Mouse (Mus musculus) E14TG2a.4 (cell line): ENCODE results near the gene Rtn4rl1.

Experiments used
- H3K27me3 ChIP-seq: 2 replicates; pipeline ENCODE4 v1.6.1; 2014; ENCODE audit warnings: low read length, control low read depth; ENCODE audit not compliant: insufficient read depth
- H3K36me3 ChIP-seq: 2 replicates; pipeline ENCODE4 v1.6.1; 2014; ENCODE audit warnings: low read length, control low read depth; ENCODE audit not compliant: insufficient read depth
- H3K4me1 ChIP-seq: replicated peaks from 2 replicates; pipeline ENCODE4 v1.6.1; 2014; ENCODE audit warnings: low read depth, low read length, control low read depth
- H3K4me3 ChIP-seq: replicated peaks from 2 replicates; pipeline ENCODE4 v1.5.1; 2014; ENCODE audit warnings: mild to moderate bottlenecking, low read length
- H3K9me3 ChIP-seq: 2 replicates; pipeline ENCODE4 v1.6.1; 2014; ENCODE audit warnings: low read length, control low read depth
- CTCF ChIP-seq: conservative IDR thresholded peaks from 2 replicates; pipeline ENCODE4 v1.5.1; 2014; ENCODE audit warnings: low read length
- NANOG ChIP-seq: IDR thresholded peaks from 2 replicates; pipeline ENCODE4 v1.6.1; 2014; ENCODE audit warnings: borderline replicate concordance, low read length, mixed read lengths
- POU5F1 ChIP-seq: IDR thresholded peaks from 2 replicates; pipeline ENCODE4 v1.6.1; 2014; ENCODE audit warnings: low read length, borderline replicate concordance

Gene Rtn4rl1

GRCm38 (mm10) chr11:75154053-75154585 is 39.5 kb upstream of the Rtn4rl1 start:
- H3K36me3 ChIP-seq = peaks cover 53% of the 10 kb centered on the region
- H3K9me3 ChIP-seq = no peaks in the 10 kb centered on the region
- no peak overlapping the region for H3K4me3 ChIP-seq
- no peaks in the 10 kb centered on the region for H3K27me3 ChIP-seq
- H3K4me1 ChIP-seq = peaks cover 7% of the 10 kb centered on the region; the same call in 1 of the 2 replicates
- TF ChIP-seq NANOG = no peak
- no peak for TF ChIP-seq POU5F1
- no peak for TF ChIP-seq CTCF

DNA sequence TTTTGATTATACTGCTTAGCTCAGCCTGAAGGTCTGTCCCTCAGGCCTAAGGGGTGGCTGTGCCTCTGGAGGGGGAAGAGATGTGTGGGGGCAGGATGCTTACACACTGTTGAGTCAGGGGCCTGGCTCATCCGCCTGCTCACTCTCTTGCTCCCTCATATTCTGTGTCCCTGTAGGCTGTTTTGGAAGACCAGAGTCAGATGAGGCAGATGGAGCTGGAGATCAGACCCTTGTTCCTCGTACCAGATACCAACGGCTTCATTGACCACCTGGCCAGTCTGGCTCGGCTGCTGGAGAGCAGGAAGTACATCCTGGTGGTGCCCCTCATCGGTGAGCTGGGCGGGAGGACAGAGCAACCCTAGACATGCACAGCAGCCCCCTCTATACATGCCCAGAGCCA is 37.6 kb upstream of the Rtn4rl1 start:
- no peak overlapping the region for H3K4me3 ChIP-seq
- no peak for TF ChIP-seq CTCF
- no peak for TF ChIP-seq NANOG
- no peak for TF ChIP-seq POU5F1
- H3K27me3 ChIP-seq = no peaks in the 10 kb centered on the region
- no peaks in the 10 kb centered on the region for H3K9me3 ChIP-seq
- H3K4me1 ChIP-seq = peaks cover 7% of the 10 kb centered on the region; the same call in 1 of the 2 replicates
- H3K36me3 ChIP-seq = peaks cover 54% of the 10 kb centered on the region

- H3K9me3 ChIP-seq = no peaks in the 10 kb centered on the region
- TF ChIP-seq NANOG (no peak), CTCF (no peak)
- H3K36me3 ChIP-seq = peaks cover 57% of the 10 kb centered on the region
- no peak overlapping the region for H3K4me3 ChIP-seq
- no peaks in the 10 kb centered on the region for H3K27me3 ChIP-seq
- peaks cover 7% of the 10 kb centered on the region; the same call in 1 of the 2 replicates for H3K4me1 ChIP-seq
Measured at GRCm38 (mm10) chr11:75156416-75156815, 37.2 kb upstream of the Rtn4rl1 start.

DNA sequence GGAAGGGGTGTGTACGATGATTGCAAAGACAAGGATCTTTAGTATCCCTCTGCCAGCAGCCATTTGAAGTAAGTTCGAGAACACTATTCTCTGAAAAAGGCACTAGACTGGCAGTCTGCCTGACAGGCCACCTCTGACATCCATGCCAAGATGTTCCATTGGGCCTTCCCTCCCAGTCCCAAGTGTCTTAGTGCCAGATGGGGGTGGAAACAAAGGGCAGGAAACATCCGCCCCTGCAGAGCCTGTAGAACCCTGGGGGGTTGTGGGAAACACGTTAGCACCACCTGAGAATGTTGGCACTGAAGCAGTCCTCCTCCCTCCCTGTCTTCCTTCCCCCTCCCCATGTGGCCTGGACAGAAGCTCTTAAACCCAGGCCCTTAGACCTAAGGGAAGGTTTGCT is 36.5 kb upstream of the Rtn4rl1 start:
- H3K4me3 ChIP-seq = no peak overlapping the region
- TF ChIP-seq POU5F1 = no peak
- TF ChIP-seq CTCF = no peak

GRCm38 (mm10) chr11:75157901-75158300 is 35.7 kb upstream of the Rtn4rl1 start:
- TF ChIP-seq POU5F1 (no peak), NANOG (no peak), CTCF (no peak)
- Histone ChIP-seq H3K9me3 (no peaks in the 10 kb centered on the region), H3K36me3 (peaks cover 63% of the 10 kb centered on the region), H3K27me3 (0 out of 2 replicates have a peak, but pooled peaks cover 2% of the 10 kb centered on the region), H3K4me3 (no peak overlapping the region), H3K4me1 (peaks cover 11% of the 10 kb centered on the region)

More for the DNA sequence above, 36.5 kb upstream of the Rtn4rl1 start:
- Histone ChIP-seq H3K4me1 (peaks cover 7% of the 10 kb centered on the region; the same call in 1 of the 2 replicates), H3K9me3 (no peaks in the 10 kb centered on the region), H3K27me3 (no peaks in the 10 kb centered on the region), H3K36me3 (peaks cover 63% of the 10 kb centered on the region)

GRCm38 (mm10) chr11:75158432-75158831 is 35.2 kb upstream of the Rtn4rl1 start:
- no peak for TF ChIP-seq CTCF
- no peak for TF ChIP-seq POU5F1
- no peak for TF ChIP-seq NANOG
- Histone ChIP-seq H3K27me3 (peaks cover 8% of the 10 kb centered on the region), H3K36me3 (peaks cover 64% of the 10 kb centered on the region)

GRCm38 (mm10) chr11:75159564-75159963 is 34.0 kb upstream of the Rtn4rl1 start:
- no peak overlapping the region for H3K4me3 ChIP-seq
- peaks cover 19% of the 10 kb centered on the region for H3K27me3 ChIP-seq
- peak; percentile 38 for TF ChIP-seq CTCF
- TF ChIP-seq POU5F1 = no peak
- H3K36me3 ChIP-seq = peaks cover 67% of the 10 kb centered on the region
- peaks cover 23% of the 10 kb centered on the region for H3K4me1 ChIP-seq
- no peaks in the 10 kb centered on the region for H3K9me3 ChIP-seq

More at GRCm38 (mm10) chr11:75158432-75158831, 35.2 kb upstream of the Rtn4rl1 start:
- no peaks in the 10 kb centered on the region for H3K9me3 ChIP-seq
- peaks cover 16% of the 10 kb centered on the region for H3K4me1 ChIP-seq
- no peak overlapping the region for H3K4me3 ChIP-seq

DNA sequence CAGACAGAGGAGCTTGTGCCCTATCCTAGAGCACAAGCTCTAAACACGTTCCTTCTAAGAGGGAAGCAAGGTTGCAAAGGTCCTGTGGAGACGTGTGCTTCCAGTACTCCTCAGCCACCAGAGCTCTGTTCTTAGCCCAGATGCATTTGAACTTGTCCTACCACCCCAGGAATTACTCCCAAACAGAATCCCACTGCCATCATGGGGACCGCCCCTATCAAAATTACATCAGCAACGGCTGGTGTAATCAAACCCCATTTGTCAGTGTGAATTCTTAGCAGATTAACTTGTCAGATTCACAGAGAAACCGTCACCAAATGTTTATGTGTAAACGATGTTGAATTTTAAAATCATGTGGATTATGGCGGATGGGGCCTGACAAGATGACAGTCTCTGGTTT is 32.6 kb upstream of the Rtn4rl1 start:
- H3K36me3 ChIP-seq = peaks cover 65% of the 10 kb centered on the region
- peaks cover 34% of the 10 kb centered on the region for H3K4me1 ChIP-seq
- no peaks in the 10 kb centered on the region for H3K9me3 ChIP-seq
- no peak for TF ChIP-seq POU5F1
- no peak for TF ChIP-seq NANOG
- TF ChIP-seq CTCF = no peak
- H3K4me3 ChIP-seq = no peak overlapping the region
- H3K27me3 ChIP-seq = peaks cover 33% of the 10 kb centered on the region

- no peak overlapping the region for H3K4me3 ChIP-seq
- H3K4me1 ChIP-seq = peaks cover 37% of the 10 kb centered on the region
- TF ChIP-seq NANOG = no peak
- no peak for TF ChIP-seq CTCF
- TF ChIP-seq POU5F1 = no peak
- H3K36me3 ChIP-seq = peaks cover 59% of the 10 kb centered on the region
- H3K27me3 ChIP-seq = peaks cover 38% of the 10 kb centered on the region
- H3K9me3 ChIP-seq = no peaks in the 10 kb centered on the region
Measured at GRCm38 (mm10) chr11:75161417-75162008, 32.1 kb upstream of the Rtn4rl1 start.
